Comparison of ENCODE assay signal across 20 mouse cellular contexts in the genomic region with DNA sequence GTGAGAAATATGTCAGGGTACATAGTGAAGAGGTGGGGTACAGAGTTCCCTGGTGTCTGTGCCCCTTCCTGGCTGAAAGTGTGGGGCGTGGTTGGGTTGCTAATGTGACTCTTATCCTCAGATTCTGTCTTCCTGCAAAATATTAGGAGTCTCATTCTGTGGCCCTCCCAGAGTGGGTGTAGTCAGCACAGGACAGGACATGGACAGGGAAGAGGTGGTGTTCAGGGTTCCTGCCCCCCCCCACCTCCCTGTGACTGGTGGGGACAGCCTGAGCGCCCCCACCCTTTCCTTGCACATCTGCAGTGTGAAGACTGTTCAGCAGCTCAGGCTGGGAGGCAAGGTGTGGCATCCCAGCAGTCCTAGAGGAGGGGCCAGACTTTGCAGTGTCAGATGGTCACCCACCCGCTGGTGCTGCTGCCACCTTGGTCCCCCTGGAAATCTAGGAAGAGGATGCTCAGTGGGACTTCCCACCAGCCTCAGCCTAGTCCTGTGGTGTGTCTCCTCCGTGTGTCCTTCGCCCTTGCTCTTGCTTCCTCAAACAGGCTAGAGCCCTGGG. TPM values are rescaled to one million over a fixed set of nuclear protein-coding genes. Genes with fewer than 3 reads are reported as not detected.
A peak's percentile ranks its signal among the peaks of the same experiment; 100 is the strongest.
DNase-seq lines count a peak whose midpoint lies in the region; ATAC-seq and TF ChIP-seq lines count a peak whose summit lies in the region.
"Had no signal": no experiment of that assay in that cellular context is flagged by ENCODE, and none has a peak within 500 bp of the region (broad histone marks: within the 10 kb centered on the region; RNA-seq: fewer than 3 reads in every experiment).

No protein-coding gene starts in this region.

- ATAC-seq in heart, embryonic 12.5 days (ENCODE audit: insufficient number of reproducible peaks, low FRiP score): no peak
- no peak for ATAC-seq in limb, embryonic 13.5 days (ENCODE audit: low FRiP score, low read depth)
- 0 out of 2 replicates have a peak, but pooled peaks have one; percentile 6 for ATAC-seq in intestine, embryonic 16.5 days
- ATAC-seq: forebrain, embryonic 13.5 days had no signal

- H3K4me1 ChIP-seq in heart, embryonic 12.5 days (replicated peaks): peaks cover 34% of the 10 kb centered on the region
- peaks cover 93% of the 10 kb centered on the region for H3K4me1 ChIP-seq in limb, embryonic 13.5 days
- H3K4me1 ChIP-seq in limb, embryonic 10.5 days: peaks cover 53% of the 10 kb centered on the region
- peaks cover 97% of the 10 kb centered on the region for H3K4me1 ChIP-seq in E14TG2a.4 (replicated peaks; ENCODE audit: low read depth, low read length)
- H3K4me1 ChIP-seq in intestine, embryonic 16.5 days (ENCODE audit: control insufficient read depth, insufficient read depth, low read length): peaks cover 14% of the 10 kb centered on the region
- H3K4me1 ChIP-seq: stomach, embryonic 15.5 days had no signal

- H3K36me3 ChIP-seq in heart, embryonic 12.5 days: no peaks in the 10 kb centered on the region
- no peaks in the 10 kb centered on the region for H3K36me3 ChIP-seq in limb, embryonic 13.5 days
- no peaks in the 10 kb centered on the region for H3K36me3 ChIP-seq in limb, embryonic 10.5 days
- H3K36me3 ChIP-seq in E14TG2a.4 (ENCODE audit: insufficient read depth, low read length): no peaks in the 10 kb centered on the region
- H3K36me3 ChIP-seq in intestine, embryonic 16.5 days (ENCODE audit: control insufficient read depth, insufficient read depth, low read length): no peaks in the 10 kb centered on the region
- H3K36me3 ChIP-seq: embryonic facial prominence, embryonic 15.5 days; heart, embryonic 13.5 days; hindbrain, embryonic 13.5 days; stomach, embryonic 15.5 days had no signal

- H3K27ac ChIP-seq in heart, embryonic 12.5 days (ENCODE audit: poor library complexity, severe bottlenecking): no peak overlapping the region
- no peak overlapping the region for H3K27ac ChIP-seq in limb, embryonic 13.5 days
- H3K27ac ChIP-seq in limb, embryonic 10.5 days: no peak overlapping the region; the same call in 1 of the 2 replicates
- H3K27ac ChIP-seq in intestine, embryonic 16.5 days (ENCODE audit: low read length): no peak overlapping the region
- H3K27ac ChIP-seq: embryonic facial prominence, embryonic 15.5 days; forebrain, embryonic 13.5 days; heart, embryonic 13.5 days; hindbrain, embryonic 13.5 days; stomach, embryonic 15.5 days had no signal

- peak; percentile 35 for DNase-seq in heart, adult 8-10 months (ENCODE audit: low spot score)
- no peak for DNase-seq in limb, embryonic 10.5 days (ENCODE audit: low spot score)
- DNase-seq in right cerebral cortex, postnatal 10 days (ENCODE audit: low spot score in 2 of 2): no peak
- DNase-seq in lung, postnatal 10 days: no peak
- DNase-seq: adrenal gland, postnatal 14 days; cerebellum, adult 8-10 months; kidney, adult 11 months; lung, postnatal 36 days; retina, postnatal 1 day; spleen, adult 18-20 months; thymus, postnatal 25 days had no signal

- H3K9me3 ChIP-seq in heart, embryonic 12.5 days (replicated peaks): no peaks in the 10 kb centered on the region
- H3K9me3 ChIP-seq in limb, embryonic 13.5 days: no peaks in the 10 kb centered on the region
- H3K9me3 ChIP-seq in limb, embryonic 10.5 days (replicated peaks): no peaks in the 10 kb centered on the region
- H3K9me3 ChIP-seq in E14TG2a.4 (ENCODE audit: low read length): no peaks in the 10 kb centered on the region
- H3K9me3 ChIP-seq in intestine, embryonic 16.5 days (ENCODE audit: control insufficient read depth, low read length): no peaks in the 10 kb centered on the region
- H3K9me3 ChIP-seq: embryonic facial prominence, embryonic 15.5 days; forebrain, embryonic 13.5 days; heart, embryonic 13.5 days; hindbrain, embryonic 13.5 days; stomach, embryonic 15.5 days had no signal

- H3K4me3 ChIP-seq in heart, embryonic 12.5 days: no peak overlapping the region
- H3K4me3 ChIP-seq in limb, embryonic 13.5 days: no peak overlapping the region
- H3K4me3 ChIP-seq in limb, embryonic 10.5 days: no peak overlapping the region
- 0 out of 2 replicates have a peak overlapping the region, but pooled peaks have one; percentile 20 for H3K4me3 ChIP-seq in E14TG2a.4 (replicated peaks; ENCODE audit: low read length)
- H3K4me3 ChIP-seq in intestine, embryonic 16.5 days (ENCODE audit: low read length): no peak overlapping the region
- H3K4me3 ChIP-seq: embryonic facial prominence, embryonic 15.5 days; forebrain, embryonic 13.5 days; heart, embryonic 13.5 days; hindbrain, embryonic 13.5 days; stomach, embryonic 15.5 days had no signal

- H3K4me2 ChIP-seq in heart, embryonic 12.5 days: no peak overlapping the region
- H3K4me2 ChIP-seq in limb, embryonic 13.5 days (replicated peaks): no peak overlapping the region
- no peak overlapping the region for H3K4me2 ChIP-seq in intestine, embryonic 16.5 days (ENCODE audit: low read depth, low read length)
- H3K4me2 ChIP-seq: embryonic facial prominence, embryonic 15.5 days; forebrain, embryonic 13.5 days; heart, embryonic 13.5 days; hindbrain, embryonic 13.5 days; stomach, embryonic 15.5 days had no signal

- 72% methylated on average over 5 of the region's 5 CpGs for WGBS in heart, embryonic 12.5 days
- 68% methylated on average over 5 of the region's 5 CpGs for WGBS in limb, embryonic 13.5 days
- WGBS in limb, embryonic 10.5 days: 65% methylated on average over 5 of the region's 5 CpGs
- WGBS in intestine, embryonic 16.5 days: 65% methylated on average over 5 of the region's 5 CpGs

- no peak for TF ChIP-seq CTCF in E14TG2a.4 (conservative IDR thresholded peaks at IDR 0.05; ENCODE audit: low read length)

- H3K27me3 ChIP-seq in heart, embryonic 12.5 days (replicated peaks): peaks cover 9% of the 10 kb centered on the region; the same call in 1 of the 2 replicates
- no peaks in the 10 kb centered on the region for H3K27me3 ChIP-seq in limb, embryonic 13.5 days
- no peaks in the 10 kb centered on the region for H3K27me3 ChIP-seq in limb, embryonic 10.5 days (ENCODE audit: low read depth, poor library complexity, severe bottlenecking)
- H3K27me3 ChIP-seq in E14TG2a.4 (ENCODE audit: insufficient read depth, low read length): 0 out of 2 replicates have a peak, but pooled peaks cover 5% of the 10 kb centered on the region
- no peaks in the 10 kb centered on the region for H3K27me3 ChIP-seq in intestine, embryonic 16.5 days (replicated peaks; ENCODE audit: control insufficient read depth, insufficient read depth, low read length)
- H3K27me3 ChIP-seq: embryonic facial prominence, embryonic 15.5 days; forebrain, embryonic 13.5 days; heart, embryonic 13.5 days; hindbrain, embryonic 13.5 days; stomach, embryonic 15.5 days had no signal

- H3K9ac ChIP-seq in heart, embryonic 12.5 days: no peak overlapping the region
- H3K9ac ChIP-seq in limb, embryonic 13.5 days: 0 out of 2 replicates have a peak overlapping the region, but pooled peaks have one; percentile 35
- H3K9ac ChIP-seq in intestine, embryonic 16.5 days (ENCODE audit: low read depth, low read length): no peak overlapping the region
- H3K9ac ChIP-seq: embryonic facial prominence, embryonic 15.5 days; forebrain, embryonic 13.5 days; heart, embryonic 13.5 days; hindbrain, embryonic 13.5 days; stomach, embryonic 15.5 days had no signal

RNA-seq across cellular contexts. Expression of gene Smox, which starts 8.1 kb away (rescaled TPM):
- total RNA-seq in heart, adult 8-10 months (2022): 10 to 100 TPM; 14.5 to 18.6 (median 15.7) TPM
- polyA plus RNA-seq in heart, embryonic 12.5 days (2016; fragmentation: Nextera tagmentation; extraction: Ambion mirVana): 21.0 and 21.3 TPM in 2 replicates
- polyA plus RNA-seq in limb, embryonic 13.5 days (2015; fragmentation: Nextera tagmentation; extraction: Ambion mirVana): 70.6 and 72.6 TPM in 2 replicates
- polyA plus RNA-seq in limb, embryonic 10.5 days (2016; fragmentation: Nextera tagmentation; extraction: Ambion mirVana): 39.0 and 67.2 TPM in 2 replicates
- polyA plus RNA-seq in intestine, embryonic 16.5 days (2015; fragmentation: Nextera tagmentation; extraction: Ambion mirVana): 20.1 and 21.7 TPM in 2 replicates
